Mouse (Mus musculus): ENCODE measurements around the gene Zfp286. TPM values are rescaled to one million over a fixed set of nuclear protein-coding genes. Genes with fewer than 3 reads are reported as not detected.

Zfp286 gene
- 14.8 and 14.9 TPM in 2 replicates for polyA plus RNA-seq (2015; fragmentation: Nextera tagmentation; extraction: Ambion mirVana)

DNA sequence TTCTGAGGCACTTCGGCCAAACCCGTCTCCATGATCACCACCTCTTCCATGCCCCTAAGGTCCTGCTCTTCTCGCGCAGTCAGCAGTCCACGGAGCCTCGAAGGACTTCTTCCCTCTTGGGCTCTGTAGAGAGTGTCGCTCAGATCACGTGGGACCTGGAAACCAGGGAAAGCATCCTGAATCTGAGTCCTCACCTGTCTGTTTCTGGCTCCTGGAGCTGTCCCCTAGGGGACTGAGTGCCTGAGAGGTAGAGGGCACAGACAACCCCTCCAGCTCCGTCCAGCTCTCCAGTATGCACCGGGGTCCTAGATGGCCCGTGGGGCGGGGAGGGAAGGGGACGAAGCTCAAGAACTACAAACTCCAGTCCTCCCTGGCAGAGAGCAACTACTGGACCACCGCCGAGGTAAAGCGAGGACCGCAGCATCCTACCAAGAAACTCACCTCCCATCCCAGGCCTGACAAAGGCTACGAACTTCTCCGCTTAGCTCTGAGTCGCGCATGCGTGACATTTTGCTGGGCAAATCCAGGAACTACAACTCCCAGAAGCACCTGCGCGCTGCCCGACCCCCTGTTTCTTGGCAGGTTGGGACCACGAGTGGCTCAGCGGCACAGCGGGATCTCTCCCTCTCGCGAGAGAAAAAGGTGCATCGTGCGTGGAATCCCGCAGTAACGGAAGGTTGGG is at the start of gene Zfp286:
Gene Zfp286 (minus strand): TSS at position 528 of the 682 bp plus-strand sequence.
- no peaks in the 10 kb centered on the region for H3K9me3 ChIP-seq (ENCODE audit: control insufficient read depth, low read length)
- H3K4me1 ChIP-seq (replicated peaks; ENCODE audit: control insufficient read depth, insufficient read depth, low read length): no peaks in the 10 kb centered on the region
- H3K27me3 ChIP-seq (ENCODE audit: control insufficient read depth, insufficient read depth, low read depth, low read length): no peaks in the 10 kb centered on the region
- peak within 1 kb of the TSS; percentile 56 for H3K4me3 ChIP-seq (ENCODE audit: low read length)
- peaks cover 15% of the 10 kb centered on the region for H3K36me3 ChIP-seq (ENCODE audit: control insufficient read depth, insufficient read depth, low read length)
- H3K9ac ChIP-seq (ENCODE audit: low read length): peak within 1 kb of the TSS; percentile 76
- peak; percentile 98 for ATAC-seq (ENCODE audit: low read depth)
- WGBS: 7% methylated on average over 32 of the region's 34 CpGs
- H3K4me2 ChIP-seq (ENCODE audit: low read depth, low read length): peak within 1 kb of the TSS; percentile 67
- H3K27ac ChIP-seq (ENCODE audit: low read length): no peak within 1 kb of the TSS

- Histone ChIP-seq H3K4me2 (ENCODE audit: low read depth, low read length) (no peak overlapping the region), H3K9ac (ENCODE audit: low read length) (no peak overlapping the region), H3K4me3 (ENCODE audit: low read length) (no peak overlapping the region), H3K27ac (ENCODE audit: low read length) (no peak overlapping the region), H3K36me3 (ENCODE audit: control insufficient read depth, insufficient read depth, low read length) (no peaks in the 10 kb centered on the region), H3K9me3 (ENCODE audit: control insufficient read depth, low read length) (no peaks in the 10 kb centered on the region), H3K27me3 (ENCODE audit: control insufficient read depth, insufficient read depth, low read depth, low read length) (no peaks in the 10 kb centered on the region), H3K4me1 (replicated peaks; ENCODE audit: control insufficient read depth, insufficient read depth, low read length) (no peaks in the 10 kb centered on the region)
- ATAC-seq (ENCODE audit: low read depth): no peak
Observed at GRCm38 (mm10) chr11:62831906-62832305, 42.6 kb upstream of the Zfp286 start.

GRCm38 (mm10) chr11:62830387-62830786 is 41.1 kb upstream of the Zfp286 start:
- 71% methylated on average over 2 of the region's 2 CpGs for WGBS
- Histone ChIP-seq H3K4me3 (ENCODE audit: low read length) (no peak overlapping the region), H3K9me3 (ENCODE audit: control insufficient read depth, low read length) (no peaks in the 10 kb centered on the region), H3K27ac (ENCODE audit: low read length) (no peak overlapping the region), H3K9ac (ENCODE audit: low read length) (no peak overlapping the region), H3K36me3 (ENCODE audit: control insufficient read depth, insufficient read depth, low read length) (no peaks in the 10 kb centered on the region), H3K4me2 (ENCODE audit: low read depth, low read length) (no peak overlapping the region), H3K27me3 (ENCODE audit: control insufficient read depth, insufficient read depth, low read depth, low read length) (no peaks in the 10 kb centered on the region), H3K4me1 (replicated peaks; ENCODE audit: control insufficient read depth, insufficient read depth, low read length) (peaks cover 1% of the 10 kb centered on the region; the same call in 1 of the 2 replicates)
- no peak for ATAC-seq (ENCODE audit: low read depth)

GRCm38 (mm10) chr11:62827911-62828310 is 38.6 kb upstream of the Zfp286 start:
- H3K27me3 ChIP-seq (ENCODE audit: control insufficient read depth, insufficient read depth, low read depth, low read length): no peaks in the 10 kb centered on the region
- no peaks in the 10 kb centered on the region for H3K9me3 ChIP-seq (ENCODE audit: control insufficient read depth, low read length)
- no peak overlapping the region for H3K9ac ChIP-seq (ENCODE audit: low read length)
- no peak overlapping the region for H3K4me2 ChIP-seq (ENCODE audit: low read depth, low read length)
- peaks cover 3% of the 10 kb centered on the region; the same call in 1 of the 2 replicates for H3K4me1 ChIP-seq (replicated peaks; ENCODE audit: control insufficient read depth, insufficient read depth, low read length)
- WGBS: 73% methylated on average over 3 of the region's 3 CpGs
- H3K4me3 ChIP-seq (ENCODE audit: low read length): no peak overlapping the region
- H3K36me3 ChIP-seq (ENCODE audit: control insufficient read depth, insufficient read depth, low read length): no peaks in the 10 kb centered on the region
- no peak for ATAC-seq (ENCODE audit: low read depth)
- no peak overlapping the region for H3K27ac ChIP-seq (ENCODE audit: low read length)

GRCm38 (mm10) chr11:62827135-62827534 is 37.9 kb upstream of the Zfp286 start:
- no peak overlapping the region for H3K4me3 ChIP-seq (ENCODE audit: low read length)
- no peak overlapping the region for H3K9ac ChIP-seq (ENCODE audit: low read length)
- no peak overlapping the region for H3K4me2 ChIP-seq (ENCODE audit: low read depth, low read length)
- no peak overlapping the region for H3K27ac ChIP-seq (ENCODE audit: low read length)
- no peaks in the 10 kb centered on the region for H3K36me3 ChIP-seq (ENCODE audit: control insufficient read depth, insufficient read depth, low read length)
- no peak for ATAC-seq (ENCODE audit: low read depth)
- WGBS: 72% methylated on average over 4 of the region's 4 CpGs
- no peaks in the 10 kb centered on the region for H3K9me3 ChIP-seq (ENCODE audit: control insufficient read depth, low read length)
- no peaks in the 10 kb centered on the region for H3K27me3 ChIP-seq (ENCODE audit: control insufficient read depth, insufficient read depth, low read depth, low read length)
- peaks cover 3% of the 10 kb centered on the region; the same call in 1 of the 2 replicates for H3K4me1 ChIP-seq (replicated peaks; ENCODE audit: control insufficient read depth, insufficient read depth, low read length)

DNA sequence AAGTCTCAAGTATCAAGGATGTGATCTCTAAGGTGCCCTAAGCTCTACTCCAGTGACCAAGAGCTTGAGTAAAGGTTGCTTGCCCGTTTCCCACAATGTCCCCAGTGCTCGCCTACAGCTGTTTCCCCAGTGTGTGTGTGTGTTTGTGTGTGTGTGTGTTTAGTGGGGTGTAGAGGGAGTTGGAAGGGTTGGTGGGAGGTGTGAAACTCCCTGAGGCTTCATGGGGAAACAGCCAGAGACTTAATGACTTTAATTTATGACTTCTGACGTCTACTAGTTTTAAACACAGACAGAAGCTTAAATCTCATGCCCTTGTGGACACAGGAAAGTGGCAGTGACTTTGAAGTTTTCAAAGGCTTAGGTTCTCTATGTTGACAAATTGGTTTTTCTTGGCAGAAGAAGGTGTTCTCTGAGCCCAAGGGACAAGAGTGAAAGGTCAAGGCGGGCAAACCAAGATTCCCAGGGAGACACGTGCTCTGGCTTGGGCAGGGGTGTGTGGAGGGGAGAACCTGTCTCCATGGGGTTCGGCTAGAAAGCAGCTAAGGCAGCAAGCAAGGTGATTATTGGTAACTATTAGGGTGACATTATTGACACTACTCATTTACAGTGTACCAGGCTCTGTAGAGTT is 37.0 kb upstream of the Zfp286 start:
- Histone ChIP-seq H3K4me2 (ENCODE audit: low read depth, low read length) (no peak overlapping the region), H3K4me1 (replicated peaks; ENCODE audit: control insufficient read depth, insufficient read depth, low read length) (peaks cover 7% of the 10 kb centered on the region), H3K9ac (ENCODE audit: low read length) (no peak overlapping the region), H3K36me3 (ENCODE audit: control insufficient read depth, insufficient read depth, low read length) (no peaks in the 10 kb centered on the region), H3K27me3 (ENCODE audit: control insufficient read depth, insufficient read depth, low read depth, low read length) (no peaks in the 10 kb centered on the region), H3K4me3 (ENCODE audit: low read length) (no peak overlapping the region), H3K9me3 (ENCODE audit: control insufficient read depth, low read length) (no peaks in the 10 kb centered on the region), H3K27ac (ENCODE audit: low read length) (no peak overlapping the region)
- no peak for ATAC-seq (ENCODE audit: low read depth)
- WGBS: 46% methylated on average over 6 of the region's 6 CpGs

GRCm38 (mm10) chr11:62825222-62826105 is 36.2 kb upstream of the Zfp286 start:
- Histone ChIP-seq H3K4me3 (ENCODE audit: low read length) (no peak overlapping the region), H3K9ac (ENCODE audit: low read length) (no peak overlapping the region), H3K9me3 (ENCODE audit: control insufficient read depth, low read length) (no peaks in the 10 kb centered on the region), H3K4me1 (replicated peaks; ENCODE audit: control insufficient read depth, insufficient read depth, low read length) (peaks cover 10% of the 10 kb centered on the region), H3K27ac (ENCODE audit: low read length) (no peak overlapping the region), H3K27me3 (ENCODE audit: control insufficient read depth, insufficient read depth, low read depth, low read length) (no peaks in the 10 kb centered on the region), H3K36me3 (ENCODE audit: control insufficient read depth, insufficient read depth, low read length) (no peaks in the 10 kb centered on the region), H3K4me2 (ENCODE audit: low read depth, low read length) (no peak overlapping the region)
- WGBS: 69% methylated on average over 9 of the region's 9 CpGs
- no peak for ATAC-seq (ENCODE audit: low read depth)

DNA sequence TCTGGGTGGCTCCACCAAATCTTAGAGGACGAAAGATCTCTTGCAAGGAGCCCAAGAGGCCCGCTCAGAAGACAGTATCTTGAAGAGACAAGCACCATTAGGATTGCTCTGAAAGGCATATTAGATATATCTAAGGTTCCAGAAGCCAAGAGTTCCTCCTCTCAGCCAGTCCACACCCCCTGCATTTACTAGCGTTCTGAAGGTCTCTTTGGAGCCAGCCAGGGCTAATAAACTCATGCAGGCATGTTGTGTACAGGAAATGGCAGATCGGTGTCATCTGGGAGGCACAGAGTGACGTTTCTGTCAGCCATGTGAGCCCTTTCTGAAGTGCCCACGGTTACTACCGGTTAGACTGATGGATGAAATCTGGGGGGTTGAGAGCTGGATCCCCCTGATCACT is 34.9 kb upstream of the Zfp286 start:
- no peak overlapping the region for H3K9ac ChIP-seq (ENCODE audit: low read length)
- no peaks in the 10 kb centered on the region for H3K36me3 ChIP-seq (ENCODE audit: control insufficient read depth, insufficient read depth, low read length)
- ATAC-seq (ENCODE audit: low read depth): no peak
- peaks cover 10% of the 10 kb centered on the region for H3K4me1 ChIP-seq (replicated peaks; ENCODE audit: control insufficient read depth, insufficient read depth, low read length)
- no peaks in the 10 kb centered on the region for H3K27me3 ChIP-seq (ENCODE audit: control insufficient read depth, insufficient read depth, low read depth, low read length)
- H3K4me3 ChIP-seq (ENCODE audit: low read length): 0 out of 2 replicates have a peak overlapping the region, but pooled peaks have one; percentile 0
- H3K4me2 ChIP-seq (ENCODE audit: low read depth, low read length): 0 out of 2 replicates have a peak overlapping the region, but pooled peaks have one; percentile 11
- H3K27ac ChIP-seq (ENCODE audit: low read length): no peak overlapping the region
- H3K9me3 ChIP-seq (ENCODE audit: control insufficient read depth, low read length): no peaks in the 10 kb centered on the region
- WGBS: 54% methylated on average over 7 of the region's 7 CpGs

DNA sequence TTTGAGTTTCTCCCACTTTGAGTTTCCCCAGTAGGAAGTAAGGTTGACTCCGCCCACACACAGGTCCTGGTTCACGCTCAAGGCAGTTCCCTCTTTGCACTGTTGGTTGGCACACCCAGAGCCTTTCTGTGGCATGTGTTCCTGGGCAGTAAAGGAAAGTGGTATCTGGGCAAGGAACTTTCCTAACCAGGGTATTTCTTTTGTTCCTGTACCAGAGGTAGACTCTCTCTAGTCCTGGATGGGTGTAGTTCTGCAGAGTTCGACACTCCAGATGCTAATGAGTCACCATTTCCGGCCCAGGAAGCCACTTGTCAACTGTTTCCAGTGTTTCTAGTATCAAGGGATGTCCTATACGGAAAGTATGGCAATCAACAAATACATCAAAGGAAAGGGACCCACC is 32.6 kb upstream of the Zfp286 start:
- Histone ChIP-seq H3K9ac (ENCODE audit: low read length) (peak overlapping the region; percentile 31; the same call in 1 of the 2 replicates), H3K27me3 (ENCODE audit: control insufficient read depth, insufficient read depth, low read depth, low read length) (no peaks in the 10 kb centered on the region), H3K4me2 (ENCODE audit: low read depth, low read length) (peak overlapping the region; percentile 46), H3K27ac (ENCODE audit: low read length) (peak overlapping the region; percentile 59), H3K9me3 (ENCODE audit: control insufficient read depth, low read length) (no peaks in the 10 kb centered on the region), H3K4me1 (replicated peaks; ENCODE audit: control insufficient read depth, insufficient read depth, low read length) (peaks cover 10% of the 10 kb centered on the region), H3K4me3 (ENCODE audit: low read length) (peak overlapping the region; percentile 40), H3K36me3 (ENCODE audit: control insufficient read depth, insufficient read depth, low read length) (no peaks in the 10 kb centered on the region)
- ATAC-seq (ENCODE audit: low read depth): no peak
- 38% methylated on average over 5 of the region's 5 CpGs for WGBS

Data from lung, embryonic 16.5 days (tissue).